Comparison of ENCODE assay signal across 21 mouse cellular contexts in the genomic region with DNA sequence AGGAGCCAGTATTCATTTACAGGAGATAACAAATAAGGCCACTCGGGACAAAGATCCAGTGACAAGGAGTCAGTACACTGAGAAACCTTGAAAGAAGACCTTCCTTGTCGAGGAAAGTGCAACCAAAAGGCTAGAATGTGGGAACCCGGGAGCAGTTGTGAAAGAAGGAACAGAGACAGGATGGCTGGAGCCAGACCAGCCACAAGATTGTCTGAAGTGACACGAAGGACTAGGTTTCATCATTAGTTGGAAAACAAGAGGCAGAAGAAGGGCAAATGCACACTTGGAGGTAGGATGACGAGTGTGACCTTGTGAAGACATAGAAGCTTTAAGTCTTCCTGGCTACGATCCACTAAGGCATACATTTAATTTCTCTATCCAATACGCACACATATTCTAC. TPM values are rescaled to one million over a fixed set of nuclear protein-coding genes. Genes with fewer than 3 reads are reported as not detected.
A peak's percentile ranks its signal among the peaks of the same experiment; 100 is the strongest.
DNase-seq lines count a peak whose midpoint lies in the region; ATAC-seq and TF ChIP-seq lines count a peak whose summit lies in the region.
"Had no signal": no experiment of that assay in that cellular context is flagged by ENCODE, and none has a peak within 500 bp of the region (broad histone marks: within the 10 kb centered on the region; RNA-seq: fewer than 3 reads in every experiment).

No protein-coding gene starts in this region.

- no peak for TF ChIP-seq CTCF in heart, adult 2 months (IDR thresholded peaks at IDR 0.05)
- TF ChIP-seq CTCF in small intestine, adult 2 months (IDR thresholded peaks at IDR 0.05; ENCODE audit: extremely low read depth, insufficient read length, insufficient replicate concordance, low read depth, low read length) = no peak

- no peak for DNase-seq in heart, adult 2 months
- DNase-seq in heart, adult 18-20 months = no peak
- DNase-seq in midbrain, embryonic 14.5 days = no peak
- DNase-seq in layer of hippocampus, adult 9-10 months (ENCODE audit: low spot score) = no peak
- DNase-seq: adrenal gland, adult 2 months; adrenal gland, postnatal 10 days; adrenal gland, postnatal 25 days; cerebellum, adult 11-12 months; cerebellum, adult 2 months; cerebellum, adult 9-10 months; cerebellum, postnatal 10 days; cerebellum, postnatal 25 days; forebrain, postnatal 0 days had no signal

- 77% methylated on average over 7 of the region's 7 CpGs for WGBS in heart, adult 2 months
- WGBS in intestine, embryonic 16.5 days = 83% methylated on average over 7 of the region's 7 CpGs
- 49% methylated on average over 7 of the region's 7 CpGs for WGBS in small intestine, adult 2 months
- WGBS in hindbrain, embryonic 12.5 days = 86% methylated on average over 7 of the region's 7 CpGs
- 91% methylated on average over 7 of the region's 7 CpGs for WGBS in midbrain, embryonic 14.5 days

- peaks cover 14% of the 10 kb centered on the region for H3K4me1 ChIP-seq in heart, adult 2 months (ENCODE audit: control insufficient read depth, insufficient read depth, low read length)
- peaks cover 13% of the 10 kb centered on the region; the same call in 1 of the 2 replicates for H3K4me1 ChIP-seq in brown adipose tissue, adult 24 weeks (ENCODE audit: control insufficient read depth, insufficient read depth, insufficient read length, low read length)
- no peaks in the 10 kb centered on the region for H3K4me1 ChIP-seq in intestine, embryonic 16.5 days (ENCODE audit: control insufficient read depth, insufficient read depth, low read length)
- H3K4me1 ChIP-seq in small intestine, adult 2 months (ENCODE audit: control insufficient read depth, insufficient read depth, insufficient read length, low read length) = peaks cover 18% of the 10 kb centered on the region; the same call in 1 of the 2 replicates
- H3K4me1 ChIP-seq in hindbrain, embryonic 12.5 days = no peaks in the 10 kb centered on the region
- H3K4me1 ChIP-seq in midbrain, embryonic 14.5 days (ENCODE audit: control insufficient read depth, insufficient read depth, low read length) = no peaks in the 10 kb centered on the region
- H3K4me1 ChIP-seq: embryonic facial prominence, embryonic 10.5 days; embryonic facial prominence, embryonic 12.5 days; forebrain, embryonic 13.5 days; forebrain, embryonic 15.5 days had no signal

- TF ChIP-seq EP300 in heart, adult 2 months (IDR thresholded peaks at IDR 0.05; ENCODE audit: insufficient read depth, low read depth, low read length) = no peak

- intact Hi-C loops in heart, adult 2 months (cut with DNase I) = loop anchor here (5.0 kb wide), 1 partner anchor 47 kb away; no protein-coding TSS in a partner anchor

- TF ChIP-seq POLR2A in heart, adult 2 months (IDR thresholded peaks at IDR 0.05; ENCODE audit: insufficient read depth, low read depth, low read length) = no peak
- no peak for TF ChIP-seq POLR2A in small intestine, adult 2 months (IDR thresholded peaks at IDR 0.05; ENCODE audit: low read depth, low read length)

- ATAC-seq in intestine, embryonic 16.5 days = peak; percentile 49; the same call in 1 of the 2 replicates
- no peak for ATAC-seq in hindbrain, embryonic 12.5 days (ENCODE audit: low FRiP score)
- ATAC-seq in midbrain, embryonic 14.5 days (ENCODE audit: low FRiP score, low TSS enrichment) = no peak
- ATAC-seq: forebrain, embryonic 13.5 days; forebrain, embryonic 15.5 days; forebrain, postnatal 0 days had no signal

- H3K27ac ChIP-seq in heart, adult 2 months = peak overlapping the region; percentile 57
- peak overlapping the region; percentile 42; the same call in 1 of the 2 replicates for H3K27ac ChIP-seq in brown adipose tissue, adult 24 weeks (replicated peaks; ENCODE audit: low read depth, low read length)
- peak overlapping the region; percentile 34; the same call in 1 of the 2 replicates for H3K27ac ChIP-seq in intestine, embryonic 16.5 days (ENCODE audit: low read length)
- H3K27ac ChIP-seq in small intestine, adult 2 months (ENCODE audit: insufficient read depth, low read depth, low read length) = peak overlapping the region; percentile 92
- no peak overlapping the region for H3K27ac ChIP-seq in hindbrain, embryonic 12.5 days
- H3K27ac ChIP-seq in midbrain, embryonic 14.5 days (replicated peaks; ENCODE audit: low read depth, low read length) = no peak overlapping the region
- H3K27ac ChIP-seq: embryonic facial prominence, embryonic 10.5 days; embryonic facial prominence, embryonic 12.5 days; forebrain, embryonic 13.5 days; forebrain, embryonic 15.5 days had no signal

- no peak overlapping the region for H3K9ac ChIP-seq in heart, adult 2 months (ENCODE audit: low read depth, low read length)
- H3K9ac ChIP-seq in intestine, embryonic 16.5 days (ENCODE audit: low read depth, low read length) = no peak overlapping the region
- no peak overlapping the region for H3K9ac ChIP-seq in hindbrain, embryonic 12.5 days
- no peak overlapping the region for H3K9ac ChIP-seq in midbrain, embryonic 14.5 days (replicated peaks; ENCODE audit: low read length)
- H3K9ac ChIP-seq: embryonic facial prominence, embryonic 12.5 days; forebrain, embryonic 13.5 days; forebrain, embryonic 15.5 days; forebrain, postnatal 0 days had no signal

- H3K4me2 ChIP-seq in intestine, embryonic 16.5 days (ENCODE audit: low read depth, low read length) = no peak overlapping the region
- H3K4me2 ChIP-seq in hindbrain, embryonic 12.5 days (replicated peaks) = no peak overlapping the region
- H3K4me2 ChIP-seq in midbrain, embryonic 14.5 days (ENCODE audit: low read length) = no peak overlapping the region
- H3K4me2 ChIP-seq: embryonic facial prominence, embryonic 12.5 days; forebrain, embryonic 13.5 days; forebrain, embryonic 15.5 days had no signal

- peaks cover 7% of the 10 kb centered on the region for H3K36me3 ChIP-seq in heart, adult 2 months (ENCODE audit: control insufficient read depth, insufficient read depth, low read length)
- no peaks in the 10 kb centered on the region for H3K36me3 ChIP-seq in intestine, embryonic 16.5 days (ENCODE audit: control insufficient read depth, insufficient read depth, low read length)
- no peaks in the 10 kb centered on the region for H3K36me3 ChIP-seq in small intestine, adult 2 months (ENCODE audit: control insufficient read depth, insufficient read depth, low read length)
- H3K36me3 ChIP-seq in hindbrain, embryonic 12.5 days = no peaks in the 10 kb centered on the region
- no peaks in the 10 kb centered on the region for H3K36me3 ChIP-seq in midbrain, embryonic 14.5 days (ENCODE audit: control insufficient read depth, insufficient read depth, low read length)
- H3K36me3 ChIP-seq: embryonic facial prominence, embryonic 10.5 days; embryonic facial prominence, embryonic 12.5 days; forebrain, embryonic 15.5 days had no signal

- H3K4me3 ChIP-seq in heart, adult 2 months = no peak overlapping the region
- no peak overlapping the region for H3K4me3 ChIP-seq in brown adipose tissue, adult 24 weeks (ENCODE audit: insufficient read depth, low read depth, low read length)
- no peak overlapping the region for H3K4me3 ChIP-seq in intestine, embryonic 16.5 days (ENCODE audit: low read length)
- no peak overlapping the region for H3K4me3 ChIP-seq in small intestine, adult 2 months (ENCODE audit: low read depth, low read length)
- H3K4me3 ChIP-seq in hindbrain, embryonic 12.5 days = no peak overlapping the region
- H3K4me3 ChIP-seq in midbrain, embryonic 14.5 days (replicated peaks; ENCODE audit: low read depth, low read length) = no peak overlapping the region
- H3K4me3 ChIP-seq: embryonic facial prominence, embryonic 10.5 days; embryonic facial prominence, embryonic 12.5 days; forebrain, embryonic 13.5 days; forebrain, embryonic 15.5 days had no signal

- H3K9me3 ChIP-seq in intestine, embryonic 16.5 days (ENCODE audit: control insufficient read depth, low read length) = no peaks in the 10 kb centered on the region
- H3K9me3 ChIP-seq in hindbrain, embryonic 12.5 days (replicated peaks) = no peaks in the 10 kb centered on the region
- H3K9me3 ChIP-seq in midbrain, embryonic 14.5 days (ENCODE audit: control insufficient read depth, low read length) = no peaks in the 10 kb centered on the region
- H3K9me3 ChIP-seq: embryonic facial prominence, embryonic 10.5 days; embryonic facial prominence, embryonic 12.5 days; forebrain, embryonic 13.5 days; forebrain, embryonic 15.5 days had no signal

- H3K79me2 ChIP-seq in heart, adult 2 months (replicated peaks; ENCODE audit: control insufficient read depth, insufficient read depth, low read length) = no peaks in the 10 kb centered on the region

- H3K27me3 ChIP-seq in heart, adult 2 months (ENCODE audit: control insufficient read depth, insufficient read depth, low read length) = no peaks in the 10 kb centered on the region
- no peaks in the 10 kb centered on the region for H3K27me3 ChIP-seq in intestine, embryonic 16.5 days (replicated peaks; ENCODE audit: control insufficient read depth, insufficient read depth, low read length)
- no peaks in the 10 kb centered on the region for H3K27me3 ChIP-seq in small intestine, adult 2 months (ENCODE audit: control insufficient read depth, insufficient read depth, low read length)
- no peaks in the 10 kb centered on the region for H3K27me3 ChIP-seq in hindbrain, embryonic 12.5 days
- H3K27me3 ChIP-seq in midbrain, embryonic 14.5 days (ENCODE audit: control insufficient read depth, insufficient read depth, low read length) = no peaks in the 10 kb centered on the region
- H3K27me3 ChIP-seq: embryonic facial prominence, embryonic 12.5 days; forebrain, embryonic 13.5 days; forebrain, embryonic 15.5 days had no signal

RNA-seq across cellular contexts. Expression of gene Nampt, which starts 54.6 kb away (rescaled TPM):
- 100 to 1,000 TPM; 115 to 153 TPM for total RNA-seq in heart, adult 2 months (2021)
- 37.2 and 79.2 TPM in 2 replicates for polyA plus RNA-seq in heart, adult 2 months (2012; rRNA removed)
- total RNA-seq in heart, adult 18-20 months (2021) = 100 to 1,000 TPM; 127 to 137 TPM
- 237 and 255 TPM in 2 replicates for polyA plus RNA-seq in brown adipose tissue, adult 24 weeks (2012; ENCODE audit: insufficient read depth, insufficient read length, missing spikeins)
- polyA plus RNA-seq in intestine, embryonic 16.5 days (2015; fragmentation: Nextera tagmentation; extraction: Ambion mirVana) = 29.7 and 30.0 TPM in 2 replicates
- 3.1 and 7.9 TPM in 2 replicates for polyA plus RNA-seq in small intestine, adult 2 months (2012; rRNA removed)
- 27.1 and 28.7 TPM in 2 replicates for polyA plus RNA-seq in hindbrain, embryonic 12.5 days (2016; fragmentation: Nextera tagmentation; extraction: Ambion mirVana)
- polyA plus RNA-seq in midbrain, embryonic 14.5 days (2014; fragmentation: Nextera tagmentation; extraction: Ambion mirVana) = 32.1 and 45.7 TPM in 2 replicates

Comparison
In these comparisons a context has a peak if more than half of its experiments do, and no peak if none do; other contexts are left out.
1. H3K27ac ChIP-seq: peak in heart, adult 2 months (single experiment), brown adipose tissue, adult 24 weeks (single experiment), intestine, embryonic 16.5 days (single experiment) and small intestine, adult 2 months (single experiment); none in hindbrain, embryonic 12.5 days (single experiment) and midbrain, embryonic 14.5 days (single experiment).